Mouse (Mus musculus) lung, postnatal 10 days (tissue): ENCODE results near the gene Igsf9b.

Experiments used
- DNase-seq: peaks from one replicate; pipeline ENCODE4 v3.0.0; 2021

The Igsf9b gene

DNA sequence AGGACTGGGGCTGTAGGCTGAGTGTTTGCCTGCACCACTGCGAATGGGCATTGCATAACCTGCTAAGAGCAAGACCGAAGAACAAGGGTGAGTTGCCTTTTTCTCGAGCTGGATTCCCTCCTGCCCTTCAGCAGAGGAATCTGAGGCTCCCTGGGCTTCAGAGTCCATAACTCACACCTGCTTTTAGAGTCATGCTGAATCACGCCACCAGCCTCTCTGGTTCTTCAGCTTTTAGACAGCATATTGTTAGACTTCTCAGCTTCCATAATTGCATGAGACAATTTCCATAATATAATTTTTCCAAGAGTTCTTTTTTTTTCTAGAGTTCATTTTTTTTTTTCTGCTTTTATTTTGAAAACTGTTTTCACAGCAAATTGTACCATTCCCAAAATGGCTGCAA lies 4.6 kb upstream of the Igsf9b start:
- no peak for DNase-seq

DNA sequence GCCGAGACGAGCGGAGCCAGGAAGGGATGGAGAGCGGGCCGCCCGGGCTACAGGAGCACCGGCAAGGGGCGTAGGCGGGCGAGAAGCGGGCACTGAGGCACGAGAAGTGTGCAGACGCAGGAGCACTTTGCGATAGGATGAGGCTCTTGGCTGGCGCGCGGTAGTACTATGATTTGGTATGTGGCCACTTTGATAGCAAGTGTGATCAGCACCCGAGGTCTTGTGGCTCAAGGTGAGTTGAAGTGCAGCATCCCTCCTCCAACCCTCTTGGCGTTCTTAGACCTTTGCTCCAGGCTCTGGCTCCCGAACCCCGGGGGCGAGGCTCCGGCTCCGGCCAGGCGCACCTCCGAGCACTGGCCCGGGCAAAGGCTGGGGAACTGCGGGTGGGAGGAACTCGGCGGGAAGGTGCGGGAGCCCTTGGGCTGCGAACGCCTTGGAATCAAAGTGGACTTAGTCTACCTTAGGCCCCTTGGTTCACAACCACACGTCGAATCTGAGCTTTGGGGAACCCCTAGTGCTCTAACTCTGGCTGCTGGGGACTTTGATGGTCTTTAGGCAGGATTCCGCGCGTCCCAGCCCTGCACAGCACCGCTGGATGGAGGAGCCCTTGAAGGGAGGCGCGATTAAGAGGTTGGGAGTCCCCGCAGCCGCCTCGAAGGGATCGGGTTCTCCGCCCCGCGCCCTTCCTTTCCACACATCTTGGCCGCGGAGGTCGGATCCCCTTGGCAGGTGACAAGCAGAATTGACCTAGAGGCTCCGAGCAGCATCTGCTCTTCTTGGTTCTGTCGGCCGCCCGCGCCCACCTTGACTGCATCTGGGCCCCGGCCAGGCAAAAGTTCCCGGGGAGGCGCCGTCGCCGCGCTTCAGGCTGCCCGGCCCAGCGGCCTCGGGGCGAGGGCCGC lies 533 bp downstream of the Igsf9b start:
- DNase-seq = no peak

DNA sequence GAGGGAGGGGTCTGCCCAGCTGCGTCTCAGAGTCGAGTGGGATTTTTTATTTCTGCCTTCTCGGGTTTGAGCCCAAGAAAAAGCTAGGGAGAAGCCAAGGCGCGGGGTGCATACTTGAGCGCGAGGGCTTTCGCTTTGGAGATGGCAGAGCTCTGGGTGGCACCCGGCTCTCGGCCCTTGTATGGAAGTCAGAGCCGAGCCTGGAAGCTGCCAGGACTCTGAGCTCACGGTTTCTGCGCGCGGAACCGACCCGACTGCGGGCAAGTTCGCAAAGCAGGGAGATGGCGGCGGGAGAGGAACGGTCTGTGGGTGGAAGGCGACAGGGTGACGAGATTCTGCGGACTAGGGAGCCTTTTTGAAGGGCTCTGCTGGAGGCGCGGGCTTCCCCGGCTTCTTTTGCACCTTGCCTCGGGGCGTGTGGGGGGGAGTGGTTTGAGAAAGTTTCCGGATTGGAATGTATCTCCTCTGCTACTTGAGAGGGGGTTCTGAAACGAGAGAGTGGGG lies 1.2 kb downstream of the Igsf9b start:
- no peak for DNase-seq

DNA sequence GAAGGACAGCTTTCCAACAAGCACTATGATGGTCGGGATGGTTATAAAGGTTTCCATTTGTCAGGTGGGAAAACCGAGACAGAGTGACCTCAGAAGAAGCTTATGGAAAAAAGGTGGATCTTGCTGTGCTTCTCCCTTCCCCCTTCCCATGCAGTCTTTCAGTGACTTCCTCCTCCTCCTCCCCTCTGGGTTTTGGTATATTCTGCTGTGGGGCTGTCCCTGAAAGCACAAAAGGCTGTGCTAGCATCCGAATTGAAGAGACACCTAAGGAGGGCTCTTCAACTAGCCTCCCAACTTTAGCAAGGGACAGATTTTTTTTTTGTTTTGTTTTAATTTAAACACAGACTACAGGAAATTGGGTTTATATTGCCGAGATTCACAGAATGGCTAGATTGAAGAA lies 1.7 kb downstream of the Igsf9b start:
- DNase-seq = no peak

DNA sequence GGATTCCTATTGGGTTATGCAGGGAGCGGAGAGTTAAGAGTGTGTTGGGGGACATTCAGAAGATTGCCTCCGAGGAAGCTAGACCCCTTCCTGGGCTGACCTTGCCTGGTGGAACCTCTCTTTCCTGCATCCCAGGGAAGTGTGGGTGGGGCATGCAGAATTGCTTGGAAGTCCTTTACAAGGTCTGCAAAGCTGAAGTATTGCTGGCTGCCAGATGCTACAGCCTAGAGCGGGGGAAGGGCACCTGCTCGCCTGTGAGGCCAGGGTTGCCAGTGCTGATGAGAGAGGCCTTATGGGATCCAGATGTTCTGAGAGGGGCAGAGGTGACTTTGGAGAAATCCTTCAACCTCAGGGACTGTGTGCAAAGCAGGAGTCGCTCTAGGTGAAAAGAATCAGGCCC lies 2.5 kb downstream of the Igsf9b start:
- no peak for DNase-seq

DNA sequence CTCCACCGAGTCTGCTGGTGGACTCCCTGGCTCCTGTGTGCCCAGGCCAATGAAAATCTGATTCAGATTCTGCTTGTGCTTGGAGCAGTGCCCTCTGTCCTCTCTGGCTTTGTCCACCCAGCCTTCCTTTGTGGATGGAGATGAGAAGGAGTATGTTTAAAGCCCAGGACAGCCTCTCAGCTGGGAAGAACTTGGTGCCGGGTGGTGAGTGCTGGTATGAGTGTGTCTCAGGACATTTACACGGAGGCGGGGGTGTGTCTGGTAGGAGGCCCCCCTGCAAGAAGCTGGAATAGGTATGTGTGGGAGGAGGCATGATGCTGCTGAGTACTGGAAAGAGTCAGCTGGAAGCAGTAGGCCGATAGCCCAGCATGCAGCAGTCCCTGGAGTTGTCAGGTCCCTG lies 3.3 kb downstream of the Igsf9b start:
- no peak for DNase-seq

DNA sequence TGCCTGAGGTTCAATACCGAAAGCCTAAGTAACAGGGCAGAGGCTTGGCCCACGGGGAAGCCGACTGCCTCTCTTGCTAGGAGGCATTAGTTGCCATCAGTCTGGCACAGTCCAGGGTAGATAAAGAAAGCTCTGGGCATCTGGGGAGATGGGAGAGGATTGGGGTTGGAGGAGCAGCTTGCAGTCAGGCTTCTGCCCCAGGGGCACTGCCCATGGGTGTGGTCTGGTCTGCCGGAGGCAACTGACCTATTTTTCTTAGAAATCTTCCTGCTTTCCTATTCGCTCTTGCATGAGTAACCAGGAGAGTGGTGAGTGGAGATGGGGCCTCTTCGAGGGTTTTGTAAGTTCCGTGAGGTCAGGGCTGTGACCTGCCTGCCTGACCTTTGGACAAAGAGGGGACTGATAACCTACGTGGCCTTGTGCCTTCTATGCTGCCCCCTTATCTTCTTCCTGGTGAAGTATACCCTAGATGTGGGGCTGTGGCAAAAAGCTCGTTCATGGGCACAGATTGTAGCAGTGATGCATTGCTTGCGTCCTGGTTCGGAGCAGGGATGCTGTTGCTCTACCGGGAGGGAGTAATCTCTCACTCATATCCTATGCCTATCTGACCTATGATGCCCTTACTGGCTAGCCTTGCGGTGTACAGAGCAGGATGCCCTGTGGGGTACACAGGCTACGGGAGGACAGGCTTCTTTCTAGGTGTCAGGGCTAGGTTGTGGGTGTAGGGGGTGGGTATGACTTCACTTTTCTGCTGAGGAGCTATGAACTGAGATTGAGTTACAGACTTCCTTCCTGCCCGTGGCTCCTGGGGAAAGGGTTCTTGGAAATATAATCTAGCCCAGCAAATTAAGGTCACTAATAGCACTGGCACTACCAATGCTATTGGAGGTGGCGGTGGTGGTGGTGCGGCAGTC lies 4.8 kb downstream of the Igsf9b start:
- DNase-seq = no peak

DNA sequence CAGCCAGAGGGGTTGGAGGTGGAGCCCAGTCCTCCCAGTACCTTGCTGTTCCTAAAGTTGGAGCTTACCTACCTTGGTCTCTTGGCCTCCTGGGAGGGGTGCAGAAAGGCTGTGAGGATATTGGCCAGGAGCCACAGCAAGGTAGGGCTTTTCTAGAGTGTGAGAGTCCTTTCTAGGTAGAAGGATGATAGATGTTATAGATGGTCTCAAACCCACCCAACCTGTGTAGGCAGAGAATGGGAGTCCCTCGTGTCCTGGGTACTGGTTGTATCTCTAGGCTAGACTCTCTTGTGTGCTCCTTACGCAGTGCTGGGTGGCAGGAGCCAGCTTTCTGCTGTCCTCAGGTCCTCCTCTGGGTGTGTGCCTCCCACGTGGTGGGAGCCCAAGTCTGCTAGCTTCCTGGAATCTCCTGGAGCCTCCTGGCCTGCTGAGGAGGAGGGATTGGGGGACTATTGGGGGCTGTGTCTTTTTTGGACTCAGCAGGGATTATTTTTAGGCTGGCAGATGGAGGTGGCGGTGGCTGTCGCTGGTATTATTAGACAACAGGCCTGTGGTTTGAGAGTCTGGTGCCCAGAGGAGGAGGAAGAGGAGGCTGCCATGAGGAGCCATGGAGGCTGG lies 5.6 kb downstream of the Igsf9b start:
- DNase-seq = no peak

DNA sequence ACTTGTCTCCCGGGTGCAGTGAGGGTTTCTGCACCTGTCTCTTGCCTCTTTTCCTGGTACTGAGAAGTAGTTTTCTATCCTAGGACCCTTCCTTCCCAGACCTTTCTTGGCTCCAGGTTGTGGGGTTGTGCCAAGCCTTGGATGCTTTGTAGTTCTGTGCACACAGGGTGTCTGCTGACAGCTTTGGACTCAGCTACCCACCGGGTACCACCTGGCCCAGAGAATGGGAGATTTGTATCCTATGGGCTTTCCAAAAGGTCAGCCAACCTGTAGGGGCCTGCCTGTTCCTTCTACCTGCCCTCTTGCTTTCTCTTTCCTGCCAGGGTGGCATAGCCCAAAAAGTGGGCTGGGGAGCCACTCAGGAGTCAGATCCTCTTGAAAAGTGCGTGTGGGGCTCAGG lies 6.5 kb downstream of the Igsf9b start:
- no peak for DNase-seq

DNA sequence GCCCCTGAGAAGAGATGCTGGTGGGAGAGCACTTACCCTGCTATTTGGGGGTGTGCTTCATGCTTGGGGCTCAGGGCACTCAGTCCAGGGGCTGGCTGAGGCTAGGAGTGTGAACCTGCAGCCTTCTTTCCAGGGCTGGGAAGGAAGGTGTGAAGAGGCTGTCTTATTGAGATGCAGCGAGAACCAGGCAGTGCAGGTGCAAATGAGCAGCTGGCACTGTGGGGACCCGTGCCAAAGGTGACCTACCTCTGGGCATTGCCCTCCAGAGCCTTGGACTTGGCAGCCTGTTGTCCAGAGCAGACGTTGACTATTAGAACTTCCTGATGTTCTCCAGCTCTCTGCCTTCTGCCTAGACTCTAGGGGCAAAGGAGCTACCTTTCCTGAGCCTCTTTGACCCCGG lies 7.6 kb downstream of the Igsf9b start:
- no peak for DNase-seq

DNA sequence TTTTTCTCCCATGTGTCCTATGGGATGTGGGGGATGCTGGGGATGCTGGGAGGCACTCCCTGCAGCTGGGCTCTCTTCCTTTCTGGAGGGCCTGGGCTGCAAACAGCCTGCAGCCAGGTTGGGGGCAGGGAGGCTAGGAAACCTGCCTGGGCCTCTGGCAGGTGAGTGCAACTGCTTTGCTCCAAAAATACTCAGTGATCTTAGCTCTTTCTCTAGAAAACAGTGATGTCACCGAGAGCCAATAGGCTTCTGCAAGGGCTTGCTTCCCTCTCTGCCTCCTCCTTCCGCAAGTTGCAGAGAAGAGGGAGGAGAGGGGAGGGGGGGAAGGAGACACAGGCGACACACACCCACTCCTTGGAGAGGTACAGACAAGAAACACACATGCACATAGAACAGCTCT lies 8.3 kb downstream of the Igsf9b start:
- DNase-seq = no peak

DNA sequence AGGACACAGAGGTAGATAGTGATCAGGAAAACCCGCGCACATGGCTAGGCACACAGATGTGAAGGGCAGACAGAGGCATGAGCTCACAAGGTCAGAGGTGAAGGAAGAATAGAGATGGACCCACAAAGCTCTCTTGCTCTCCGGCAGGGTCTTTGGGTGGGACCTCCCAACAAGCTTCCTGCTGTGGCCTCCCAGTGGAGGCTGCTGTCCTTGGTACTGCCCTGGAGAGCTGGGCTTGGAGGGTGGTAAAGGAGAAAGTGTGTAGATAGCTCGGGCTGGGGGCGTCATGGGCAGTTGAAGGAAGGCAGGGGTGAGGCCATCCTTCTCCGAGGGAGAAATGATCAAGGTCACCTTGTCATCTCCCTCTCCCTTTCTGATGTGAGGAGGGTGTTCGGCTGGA lies 9.0 kb downstream of the Igsf9b start:
- DNase-seq = peak; percentile 30

DNA sequence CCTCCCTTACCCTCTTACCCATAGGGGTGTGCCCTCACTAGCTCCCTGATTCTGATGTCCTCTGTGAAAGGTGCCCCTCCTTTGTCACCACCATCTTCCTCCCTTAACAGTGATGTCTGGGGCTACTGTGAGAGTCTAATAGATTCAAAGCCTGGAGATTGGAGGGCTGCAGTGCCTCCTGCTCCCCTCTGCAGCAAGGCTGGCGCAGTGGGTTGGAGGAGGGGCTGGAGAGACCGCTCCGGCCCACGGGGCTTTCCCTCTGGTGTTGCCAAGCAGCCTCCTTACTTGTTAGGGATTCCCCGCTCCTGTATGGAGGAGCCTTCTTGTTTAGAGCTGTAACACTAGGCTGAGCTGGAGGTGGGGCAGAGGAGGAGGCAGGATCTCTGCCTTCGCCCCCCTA lies 9.6 kb downstream of the Igsf9b start:
- DNase-seq = no peak

DNA sequence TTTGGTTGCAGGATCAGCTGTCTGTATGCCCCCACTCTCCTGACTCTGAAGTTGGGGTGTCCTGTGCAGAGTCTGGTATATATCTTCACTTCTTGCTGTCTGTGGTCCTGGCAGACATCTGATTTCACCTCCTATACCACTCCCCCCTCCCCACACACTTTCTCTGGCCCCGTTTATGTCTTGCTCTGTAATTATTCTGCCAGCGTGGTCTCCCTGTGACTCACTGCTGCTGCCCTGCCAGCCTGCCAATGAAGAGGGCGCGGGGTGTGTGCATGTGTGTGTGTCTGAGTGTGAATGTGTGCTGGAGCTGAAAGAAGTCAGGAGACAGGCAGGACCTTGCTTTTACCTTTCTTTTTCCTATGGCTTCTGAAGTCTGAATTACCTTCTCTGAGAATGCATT lies 11.0 kb downstream of the Igsf9b start:
- DNase-seq = no peak

DNA sequence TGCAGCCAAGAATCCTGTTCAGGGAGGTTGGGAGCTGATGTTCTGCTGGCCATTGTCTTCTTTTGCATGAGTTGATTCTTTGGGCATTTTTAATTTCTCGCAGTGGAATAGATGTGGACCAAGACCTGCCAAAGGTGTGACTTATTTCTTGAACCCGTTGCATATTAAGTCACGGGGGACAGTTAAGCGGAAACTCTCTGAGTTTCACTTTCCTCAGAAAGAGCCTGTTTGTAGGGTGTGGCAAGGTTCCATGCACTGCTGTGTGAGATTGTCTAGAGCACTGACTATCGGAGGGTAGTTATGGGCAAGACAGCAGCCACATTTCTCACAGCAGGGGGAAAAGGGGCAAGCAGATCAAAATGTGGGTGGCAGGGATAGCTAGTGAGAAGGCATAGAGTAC lies 14.4 kb downstream of the Igsf9b start:
- no peak for DNase-seq

DNA sequence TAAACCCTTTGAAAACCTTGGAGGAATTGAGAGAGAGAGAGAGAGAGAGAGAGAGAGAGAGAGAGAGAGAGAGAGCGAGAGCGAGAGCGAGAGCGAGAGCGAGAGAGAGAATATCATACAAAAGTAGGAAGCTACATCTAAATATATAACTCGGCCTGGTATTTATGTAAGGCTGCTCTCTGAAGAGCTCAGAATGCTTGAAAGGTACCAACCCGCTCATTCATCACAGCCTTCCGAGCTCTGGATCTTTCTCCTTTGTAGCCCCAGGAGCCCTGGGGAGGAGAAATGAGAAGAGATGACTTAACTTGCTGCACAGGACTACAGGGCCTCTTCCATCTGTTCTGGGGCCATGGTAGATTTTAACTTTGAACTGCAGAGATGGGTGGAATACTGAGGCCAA lies 22.3 kb downstream of the Igsf9b start:
- no peak for DNase-seq

DNA sequence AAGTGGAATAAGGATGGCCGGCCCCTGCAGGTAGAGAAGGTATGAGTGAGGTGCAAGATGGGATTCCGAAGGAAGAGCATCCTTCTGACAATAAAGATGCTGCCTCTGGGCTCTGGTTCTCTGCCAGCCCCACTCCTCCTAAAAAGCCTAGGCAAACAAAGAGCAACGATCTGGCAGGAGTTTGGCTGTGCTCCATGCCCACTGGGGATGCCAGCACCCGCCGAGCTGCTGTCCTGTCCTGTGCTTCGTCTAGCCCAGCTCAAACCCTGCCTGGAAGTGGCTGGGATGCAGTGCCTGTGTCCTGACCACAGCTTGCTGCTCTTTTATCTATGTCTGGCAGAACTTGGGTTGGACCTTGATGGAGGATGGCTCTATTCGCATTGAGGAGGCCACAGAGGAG lies 23.3 kb downstream of the Igsf9b start:
- DNase-seq = no peak

DNA sequence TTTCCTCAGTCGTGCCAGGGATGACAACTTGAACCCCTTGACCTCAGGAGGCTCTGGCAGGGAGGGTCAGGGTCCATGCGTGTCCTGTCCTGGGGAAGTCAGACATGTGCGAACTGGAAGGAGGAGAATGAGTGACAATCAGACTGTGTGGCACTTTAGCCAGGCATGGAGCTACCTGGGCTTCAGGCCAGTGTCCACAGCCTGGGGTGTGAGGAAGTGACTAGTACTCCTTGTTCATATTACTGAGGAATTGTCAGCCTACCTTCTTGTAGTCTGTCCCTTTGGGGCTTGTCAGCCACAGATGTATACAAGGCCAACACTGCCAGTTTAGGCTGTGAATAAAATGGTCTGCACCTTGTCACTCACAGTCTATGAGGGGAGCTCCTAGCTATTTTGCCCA lies 24.4 kb downstream of the Igsf9b start:
- no peak for DNase-seq

DNA sequence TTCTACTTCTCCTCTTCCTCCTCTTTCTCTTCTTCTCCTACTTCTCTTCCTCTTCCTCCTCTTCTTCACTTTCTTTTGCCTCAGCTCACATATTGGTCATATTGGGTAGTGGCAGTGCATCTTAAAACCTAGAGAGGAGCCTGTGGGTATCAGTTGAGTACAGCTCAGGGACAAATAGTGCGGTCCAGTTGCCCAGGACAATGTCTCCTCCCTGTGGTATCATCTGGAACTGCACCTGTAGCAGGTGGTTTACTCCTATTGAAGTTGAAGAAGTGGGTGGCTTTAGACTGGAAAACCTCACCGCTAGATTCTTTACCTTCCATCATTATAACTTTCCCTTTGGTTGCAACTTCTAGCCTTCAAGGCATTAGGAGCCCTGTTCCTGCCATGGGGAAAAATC lies 26.9 kb downstream of the Igsf9b start:
- peak; percentile 76 for DNase-seq

DNA sequence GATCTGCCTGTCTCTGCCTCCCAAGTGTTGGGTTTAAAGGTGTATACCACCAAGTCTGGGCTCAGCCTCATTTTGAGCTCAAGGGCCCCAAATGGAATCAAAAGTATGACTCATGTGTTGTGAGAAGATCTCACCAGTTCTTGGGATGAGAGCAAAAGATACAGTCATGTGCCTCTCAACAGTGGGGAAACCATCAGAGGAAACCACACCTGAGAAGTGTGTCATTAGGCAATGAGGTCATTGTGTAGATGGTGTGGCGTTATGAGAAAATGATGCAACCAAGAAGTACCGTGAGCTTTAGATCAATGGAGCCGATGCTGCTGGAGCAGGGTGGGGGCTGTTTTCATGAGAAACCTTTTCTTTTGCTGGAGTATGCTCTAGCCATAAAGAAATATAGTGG lies 28.6 kb downstream of the Igsf9b start:
- DNase-seq = no peak

DNA sequence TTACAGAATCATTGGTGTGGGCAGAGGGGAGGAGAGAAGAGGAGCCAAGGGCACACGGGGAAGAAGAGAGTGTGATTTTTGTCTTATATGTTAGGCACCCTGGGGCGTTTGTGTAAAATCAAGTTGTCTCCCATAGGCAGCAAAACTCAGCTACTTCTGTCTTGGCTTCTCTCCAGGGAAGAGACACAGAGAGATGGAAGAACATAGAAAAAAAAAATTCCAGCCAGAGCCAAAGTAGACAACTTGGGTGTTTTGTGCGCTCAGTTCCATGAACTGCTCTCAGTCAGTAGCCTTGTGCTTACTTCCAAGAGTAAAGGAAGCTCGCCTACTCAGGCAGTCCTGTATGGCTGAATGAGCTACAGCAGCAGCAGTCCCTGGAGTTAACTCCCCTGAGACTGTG lies 31.4 kb downstream of the Igsf9b start:
- no peak for DNase-seq

DNA sequence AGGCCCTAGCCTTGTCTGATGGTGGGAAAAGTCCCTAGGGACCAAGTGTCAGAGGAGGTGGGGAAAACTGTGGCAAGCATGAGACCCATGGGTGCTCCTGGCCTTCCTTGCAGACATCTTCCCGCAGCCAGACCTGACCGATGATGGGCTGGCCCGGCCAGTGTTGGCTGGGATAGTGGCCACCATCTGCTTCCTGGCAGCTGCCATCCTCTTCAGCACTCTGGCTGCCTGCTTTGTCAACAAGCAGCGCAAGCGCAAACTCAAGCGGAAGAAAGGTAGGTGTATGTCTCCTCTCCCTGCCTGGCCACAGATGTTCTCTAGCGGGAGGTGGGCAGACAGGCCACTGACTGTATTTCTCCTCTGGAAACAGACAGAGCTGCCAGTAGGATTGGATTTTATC lies 32.5 kb downstream of the Igsf9b start:
- DNase-seq = no peak

DNA sequence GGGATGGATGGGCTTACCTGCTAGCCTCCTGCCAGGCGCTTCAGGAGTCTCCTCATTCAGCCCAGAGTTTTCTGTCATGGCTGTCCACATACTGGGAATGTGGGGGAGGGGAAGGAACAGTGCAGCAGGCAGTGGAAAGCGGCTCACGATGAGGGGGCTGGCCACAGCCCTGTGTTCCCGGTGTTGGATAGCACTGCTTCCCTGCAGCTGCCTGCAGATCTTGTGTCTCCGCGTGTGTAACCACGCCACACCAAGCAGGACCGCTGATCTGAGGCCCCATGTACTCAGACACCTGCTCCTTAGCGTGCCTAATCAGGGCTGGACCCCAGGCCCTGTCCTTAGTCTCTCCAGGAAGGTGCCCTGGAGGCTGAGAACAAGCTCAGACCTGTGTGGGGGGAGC lies 35.9 kb downstream of the Igsf9b start:
- DNase-seq = no peak
